Mouse (Mus musculus) MEL (cell line): ENCODE results near the gene Macrod2. TPM values are rescaled to one million over a fixed set of nuclear protein-coding genes. Genes with fewer than 3 reads are reported as not detected.

Experiments used
- DNase-seq: peaks from one replicate; pipeline ENCODE4 v3.0.0; 2011; ENCODE audit warnings: low read depth, low spot score
- H3K27ac ChIP-seq: 2 replicates; pipeline ENCODE4 v1.5.1; 2012; ENCODE audit warnings: low read depth, mild to moderate bottlenecking, control low read depth, low read length, moderate library complexity; ENCODE audit not compliant: control insufficient read depth
- H3K27me3 ChIP-seq, 2 experiments: fragments of 150-350 bp in 1 of 2; sonication (generic) in 1 of 2; 2 replicates each; pipeline ENCODE4 v1.6.1; 2012; ENCODE audit warnings: low read length in 2 of 2, mild to moderate bottlenecking in 2 of 2, improper control_type of control experiment in 1 of 2, moderate library complexity in 1 of 2; ENCODE audit not compliant: insufficient read depth in 2 of 2, control insufficient read depth in 1 of 2
- H3K36me3 ChIP-seq, 2 experiments: 2 replicates each; pipeline ENCODE4 v1.6.1; 2012 to 2014; ENCODE audit warnings: low read length in 2 of 2, improper control_type of control experiment in 1 of 2, inconsistent platforms in 1 of 2, mild to moderate bottlenecking in 1 of 2; ENCODE audit not compliant: insufficient read depth in 2 of 2, control insufficient read depth in 1 of 2
- H3K4me1 ChIP-seq, 2 experiments: fragments of 150-350 bp in 1 of 2; sonication (generic) in 1 of 2; 2 replicates each; pipeline ENCODE4 v1.6.1; 2012; ENCODE audit warnings: low read length in 2 of 2, improper control_type of control experiment in 1 of 2, mild to moderate bottlenecking in 1 of 2; ENCODE audit not compliant: insufficient read depth in 2 of 2, control insufficient read depth in 1 of 2
- H3K4me3 ChIP-seq, 2 experiments: fragments of 150-350 bp in 1 of 2; sonication (generic) in 1 of 2; 2 replicates each; pipeline ENCODE4 v1.5.1; 2012; ENCODE audit warnings: low read depth in 2 of 2, low read length in 2 of 2, mild to moderate bottlenecking in 2 of 2, moderate library complexity in 2 of 2, control low read depth in 1 of 2, improper control_type of control experiment in 1 of 2; ENCODE audit not compliant: control insufficient read depth in 1 of 2, insufficient read depth in 1 of 2
- H3K79me2 ChIP-seq: 2 replicates; pipeline ENCODE4 v1.6.1; 2012; ENCODE audit warnings: mild to moderate bottlenecking, low read length, moderate library complexity; ENCODE audit not compliant: control insufficient read depth, poor library complexity, insufficient read depth
- H3K9ac ChIP-seq: 2 replicates; pipeline ENCODE4 v1.6.1; 2012; ENCODE audit warnings: low read depth, mild to moderate bottlenecking, control low read depth, low read length, moderate library complexity; ENCODE audit not compliant: control insufficient read depth, poor library complexity, severe bottlenecking
- H3K9me3 ChIP-seq: fragments of 150-350 bp; sonication (generic); replicated peaks from 2 replicates; pipeline ENCODE4 v1.6.1; 2012; ENCODE audit warnings: mild to moderate bottlenecking, low read length, improper control_type of control experiment, moderate library complexity; ENCODE audit not compliant: insufficient read depth
- BHLHE40 ChIP-seq: IDR thresholded peaks from 2 replicates; pipeline ENCODE4 v1.6.1; 2012; ENCODE audit warnings: low read depth, mild to moderate bottlenecking, inconsistent platforms, low read length, improper control_type of control experiment, borderline replicate concordance
- ELF1 ChIP-seq: IDR thresholded peaks from 2 replicates; pipeline ENCODE4 v1.6.1; 2014; ENCODE audit warnings: low read depth, mild to moderate bottlenecking, inconsistent platforms, low read length, improper control_type of control experiment, moderate library complexity
- ETS1 ChIP-seq: IDR thresholded peaks from 2 replicates; pipeline ENCODE4 v1.6.1; 2012; ENCODE audit warnings: low read depth, mild to moderate bottlenecking, inconsistent platforms, low read length, improper control_type of control experiment, moderate library complexity
- KAT2A ChIP-seq: conservative IDR thresholded peaks from 2 replicates; pipeline ENCODE4 v1.6.1; 2012; ENCODE audit warnings: low read depth, low read length, improper control_type of control experiment, inconsistent platforms
- MAFK ChIP-seq: IDR thresholded peaks from 2 replicates; pipeline ENCODE4 v1.6.1; 2011; ENCODE audit warnings: low read depth, mild to moderate bottlenecking, low read length, improper control_type of control experiment, borderline replicate concordance
- MEF2A ChIP-seq: IDR thresholded peaks from 2 replicates; pipeline ENCODE4 v1.6.1; 2014; ENCODE audit warnings: low read depth, mild to moderate bottlenecking, inconsistent platforms, low read length, improper control_type of control experiment; ENCODE audit not compliant: poor library complexity, insufficient replicate concordance, severe bottlenecking; ENCODE audit errors: extremely low read depth
- MXI1 ChIP-seq: IDR thresholded peaks from 2 replicates; pipeline ENCODE4 v1.6.1; 2011; ENCODE audit warnings: mild to moderate bottlenecking, low read depth, low read length, improper control_type of control experiment
- MYB ChIP-seq: IDR thresholded peaks from 2 replicates; pipeline ENCODE4 v1.6.1; 2011; ENCODE audit warnings: mild to moderate bottlenecking, low read depth, low read length, improper control_type of control experiment
- NELFE ChIP-seq: IDR thresholded peaks from 2 replicates; pipeline ENCODE4 v1.6.1; 2011; ENCODE audit warnings: low read depth, low read length, improper control_type of control experiment
- NRF1 ChIP-seq: IDR thresholded peaks from 2 replicates; pipeline ENCODE4 v1.6.1; 2014; ENCODE audit warnings: low read depth, mild to moderate bottlenecking, inconsistent platforms, low read length, improper control_type of control experiment, moderate library complexity; ENCODE audit not compliant: poor library complexity, insufficient read depth, severe bottlenecking
- POLR2A ChIP-seq, 2 experiments: IDR thresholded peaks; 2 replicates each; pipeline ENCODE4 v1.6.1; 2011 to 2012; ENCODE audit warnings: low read length in 2 of 2, mild to moderate bottlenecking in 2 of 2, control low read depth in 1 of 2, improper control_type of control experiment in 1 of 2, low read depth in 1 of 2, moderate library complexity in 1 of 2; ENCODE audit not compliant: control insufficient read depth in 1 of 2, insufficient read depth in 1 of 2, poor library complexity in 1 of 2
- POLR2AphosphoS5 ChIP-seq: IDR thresholded peaks from 2 replicates; pipeline ENCODE4 v1.6.1; 2012; ENCODE audit warnings: low read depth, borderline replicate concordance, mild to moderate bottlenecking, inconsistent platforms, low read length, moderate library complexity, mixed read lengths
- RAD21 ChIP-seq: IDR thresholded peaks from 2 replicates; pipeline ENCODE4 v1.6.1; 2011; ENCODE audit warnings: mild to moderate bottlenecking, low read depth, low read length, improper control_type of control experiment
- SIN3A ChIP-seq: IDR thresholded peaks from 2 replicates; pipeline ENCODE4 v1.6.1; 2012; ENCODE audit warnings: low read length, improper control_type of control experiment, inconsistent platforms
- SMC3 ChIP-seq: IDR thresholded peaks from 2 replicates; pipeline ENCODE4 v1.6.1; 2011; ENCODE audit warnings: low read depth, low read length, improper control_type of control experiment
- TAL1 ChIP-seq: IDR thresholded peaks from 2 replicates; pipeline ENCODE4 v1.6.1; 2012; ENCODE audit warnings: mild to moderate bottlenecking, inconsistent platforms, low read length, moderate library complexity, mixed read lengths
- TCF12 ChIP-seq: IDR thresholded peaks from 2 replicates; pipeline ENCODE4 v1.6.1; 2014; ENCODE audit warnings: low read depth, mild to moderate bottlenecking, inconsistent platforms, low read length, improper control_type of control experiment, moderate library complexity
- ZKSCAN1 ChIP-seq: IDR thresholded peaks from 2 replicates; pipeline ENCODE4 v1.6.1; 2012; ENCODE audit warnings: low read depth, mild to moderate bottlenecking, inconsistent platforms, low read length, improper control_type of control experiment, moderate library complexity
- polyA plus RNA-seq, 2 experiments: library from polyadenylated mRNA; stranded (reverse) in 1 of 2; unstranded in 1 of 2; fragments of >175 nt in 1 of 2; fragments of >200 nt in 1 of 2; gene quantifications; 2 replicates each; pipeline versions ENCODE4 v1.2.1 to v1.2.4; 2012; ENCODE audit warnings: low replicate concordance in 2 of 2, low read depth in 1 of 2; ENCODE audit not compliant: insufficient read length in 2 of 2, insufficient read depth in 1 of 2, missing spikeins in 1 of 2
- total RNA-seq: library from RNA; depleted of rRNA; stranded (reverse); fragments of 300-350 nt; gene quantifications from 2 replicates; pipeline ENCODE4 v1.2.3, GENCODE M21; 2012

The Macrod2 gene
- total and polyA plus RNA-seq, 3 experiments: not detected

GRCm38 (mm10) chr2:142267836-142268235 lies 1872.7 kb downstream of the Macrod2 start:
- no peaks in the 10 kb centered on the region for H3K79me2 ChIP-seq
- TF ChIP-seq MXI1 (no peak), KAT2A (no peak), ETS1 (no peak), MAFK (no peak), TAL1 (no peak), ZKSCAN1 (no peak), MEF2A (no peak), POLR2AphosphoS5 (no peak), NELFE (no peak), NRF1 (no peak), MYB (no peak), POLR2A (IDR thresholded peaks at IDR 0.05; ENCODE audit: control insufficient read depth in 1 of 2, insufficient read depth in 1 of 2, low read depth in 1 of 2, low read length in 2 of 2, poor library complexity in 1 of 2) (no peak), BHLHE40 (no peak)
- no peaks in the 10 kb centered on the region for H3K36me3 ChIP-seq
- H3K9ac ChIP-seq: no peak overlapping the region
- no peak for DNase-seq
- no peak overlapping the region for H3K27ac ChIP-seq
- no peak overlapping the region for H3K4me3 ChIP-seq
- no peaks in the 10 kb centered on the region for H3K4me1 ChIP-seq
- no peaks in the 10 kb centered on the region for H3K9me3 ChIP-seq
- H3K27me3 ChIP-seq: no peaks in the 10 kb centered on the region

GRCm38 (mm10) chr2:142286761-142287160 lies 1891.7 kb downstream of the Macrod2 start:
- TF ChIP-seq SIN3A (no peak), ZKSCAN1 (no peak), SMC3 (no peak), ELF1 (no peak), TAL1 (no peak), MYB (no peak), TCF12 (no peak), MAFK (no peak), RAD21 (no peak)
- Histone ChIP-seq H3K9me3 (no peaks in the 10 kb centered on the region), H3K27ac (no peak overlapping the region), H3K36me3 (no peaks in the 10 kb centered on the region), H3K27me3 (no peaks in the 10 kb centered on the region), H3K79me2 (no peaks in the 10 kb centered on the region), H3K4me1 (no peaks in the 10 kb centered on the region), H3K9ac (no peak overlapping the region), H3K4me3 (no peak overlapping the region)
- DNase-seq: no peak
